Mouse (Mus musculus): ENCODE measurements around the gene Psmd13. TPM values are rescaled to one million over a fixed set of nuclear protein-coding genes. Genes with fewer than 3 reads are reported as not detected.
A peak's percentile ranks its signal among the peaks of the same experiment; 100 is the strongest.

The Psmd13 gene
- total and polyA plus RNA-seq, 2 experiments from 2014 or later = 107 to 265 TPM

DNA sequence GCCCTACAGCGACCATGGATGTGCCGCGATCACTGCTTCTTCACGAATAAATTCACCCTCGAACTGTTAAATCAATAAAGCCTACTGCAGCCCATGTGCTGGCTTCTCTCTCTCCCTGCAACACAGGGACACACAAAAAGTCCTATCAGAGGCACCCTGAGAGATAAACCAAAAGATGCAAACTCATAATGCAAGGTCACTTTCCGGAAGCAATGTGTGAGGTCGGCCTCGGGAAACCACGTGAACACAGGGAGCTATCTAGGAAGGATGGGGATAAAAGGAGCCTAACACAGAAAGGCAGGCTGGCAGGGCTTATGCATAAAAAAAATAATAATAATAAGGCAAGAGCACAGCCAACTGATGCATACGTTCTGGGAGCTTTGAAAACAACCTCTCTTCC lies 35.1 kb upstream of the Psmd13 start:
- ATAC-seq (ENCODE audit: low FRiP score) (no peak), DNase-seq (ENCODE audit: low spot score) (no peak)
- H3K4me1 ChIP-seq (ENCODE audit: insufficient read depth, low read length) = no peaks in the 10 kb centered on the region
- no peak for TF ChIP-seq CTCF (IDR thresholded peaks at IDR 0.05)
- H3K27me3 ChIP-seq (ENCODE audit: insufficient read depth, low read length) = 0 out of 2 replicates have a peak, but pooled peaks cover 6% of the 10 kb centered on the region
- H3K4me2 ChIP-seq (ENCODE audit: low read depth, low read length, poor library complexity, severe bottlenecking) = no peak overlapping the region
- H3K27ac ChIP-seq (ENCODE audit: low read depth, low read length) = no peak overlapping the region
- H3K36me3 ChIP-seq (ENCODE audit: insufficient read depth, low read length) = peaks cover 4% of the 10 kb centered on the region
- H3K4me3 ChIP-seq (ENCODE audit: low read depth, low read length) = no peak overlapping the region
- H3K9me3 ChIP-seq (ENCODE audit: low read length) = no peaks in the 10 kb centered on the region
- 82% methylated on average over 10 of the region's 10 CpGs for WGBS
- H3K9ac ChIP-seq (replicated peaks; ENCODE audit: low read length, poor library complexity, severe bottlenecking) = no peak overlapping the region

DNA sequence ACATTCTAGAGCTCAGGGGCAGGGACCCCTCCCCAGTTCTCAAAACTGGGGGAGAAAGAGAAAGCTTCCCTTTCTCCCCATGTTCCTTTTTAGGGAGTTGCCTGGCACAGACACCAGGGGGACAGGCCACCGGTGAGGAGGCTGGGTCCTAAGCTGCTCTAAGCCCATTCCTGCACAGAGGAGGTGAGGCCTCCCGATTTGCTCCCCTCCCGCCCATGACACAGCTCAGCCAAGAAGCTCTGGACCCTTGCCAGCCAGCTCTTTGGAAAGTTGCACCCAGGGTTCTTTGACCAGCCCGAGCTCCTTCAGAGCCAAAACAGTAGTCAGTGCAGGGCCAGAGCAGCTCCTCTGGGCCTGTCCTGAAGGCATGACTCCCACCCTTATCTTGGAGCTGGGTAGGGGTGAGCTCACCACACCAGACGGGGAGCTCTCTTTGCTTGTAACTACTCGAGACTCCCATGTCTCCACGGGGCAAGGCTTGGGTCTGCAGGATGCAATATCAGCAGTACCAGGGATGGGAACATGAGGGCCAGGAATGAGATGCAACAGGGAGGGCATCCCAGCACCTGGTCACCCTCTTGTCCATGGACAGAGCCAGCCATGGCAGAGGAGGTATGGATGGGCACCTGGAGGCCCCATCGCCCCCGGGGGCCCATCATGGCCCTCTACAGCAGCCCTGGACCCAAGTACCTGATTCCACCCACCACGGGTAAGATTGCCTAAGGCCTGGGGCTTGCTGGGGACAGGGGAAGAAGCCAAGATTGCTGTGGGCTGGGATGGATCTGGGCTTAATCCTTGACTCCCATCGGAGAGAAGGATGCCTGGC lies 33.8 kb upstream of the Psmd13 start, which contains the start of gene Odf3:
TSS of gene Odf3 (plus strand) at position 51 of the 826 bp plus-strand sequence.
- Histone ChIP-seq H3K27me3 (ENCODE audit: insufficient read depth, low read length) (0 out of 2 replicates have a peak, but pooled peaks cover 6% of the 10 kb centered on the region), H3K4me3 (ENCODE audit: low read depth, low read length) (no peak within 1 kb of the TSS), H3K36me3 (ENCODE audit: insufficient read depth, low read length) (peaks cover 15% of the 10 kb centered on the region), H3K4me1 (ENCODE audit: insufficient read depth, low read length) (no peaks in the 10 kb centered on the region), H3K27ac (ENCODE audit: low read depth, low read length) (no peak within 1 kb of the TSS), H3K4me2 (ENCODE audit: low read depth, low read length, poor library complexity, severe bottlenecking) (no peak within 1 kb of the TSS), H3K9me3 (ENCODE audit: low read length) (no peaks in the 10 kb centered on the region), H3K9ac (replicated peaks; ENCODE audit: low read length, poor library complexity, severe bottlenecking) (no peak within 1 kb of the TSS)
- no peak for ATAC-seq (ENCODE audit: low FRiP score)
- WGBS = 64% methylated on average over 11 of the region's 11 CpGs
- DNase-seq (ENCODE audit: low spot score) = peak; percentile 35
- no peak for TF ChIP-seq CTCF (IDR thresholded peaks at IDR 0.05)

DNA sequence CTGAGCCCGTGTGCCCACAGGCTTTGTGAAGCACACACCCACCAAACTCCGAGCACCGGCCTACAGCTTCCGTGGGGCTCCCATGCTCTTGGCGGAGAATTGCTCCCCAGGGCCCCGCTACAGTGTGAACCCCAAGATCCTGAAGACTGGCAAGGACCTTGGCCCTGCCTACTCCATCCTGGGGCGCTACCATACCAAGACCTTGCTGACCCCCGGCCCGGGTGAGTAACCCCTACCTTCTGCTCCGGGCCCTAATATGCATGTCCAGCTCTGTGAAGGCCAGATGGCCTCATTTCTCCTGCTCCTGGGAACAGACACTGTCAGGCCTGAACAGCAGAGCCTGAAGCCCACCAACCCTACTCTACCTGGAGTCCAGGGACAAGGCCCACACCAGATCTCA lies 33.2 kb upstream of the Psmd13 start:
- no peak for TF ChIP-seq CTCF (IDR thresholded peaks at IDR 0.05)

DNA sequence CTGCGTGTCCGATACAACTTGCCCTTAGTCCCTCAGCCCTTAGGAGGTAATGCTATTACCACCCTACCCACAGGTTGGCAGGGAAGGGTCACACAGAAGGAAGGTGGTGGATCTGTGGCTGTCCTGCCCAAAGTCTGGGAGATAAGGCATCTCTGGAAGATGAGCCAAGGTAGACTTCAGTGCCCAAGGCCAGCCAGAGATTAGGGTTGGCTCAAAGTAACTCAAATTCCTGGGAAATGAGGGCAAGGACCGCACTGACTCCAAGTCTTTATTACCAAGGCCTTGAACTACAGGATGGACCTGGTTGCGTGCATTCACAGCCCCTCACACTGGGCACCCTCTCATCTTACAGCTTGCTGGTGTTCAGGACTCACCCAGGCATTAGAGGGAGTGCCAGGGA lies 29.9 kb upstream of the Psmd13 start:
- no peak overlapping the region for H3K9ac ChIP-seq (replicated peaks; ENCODE audit: low read length, poor library complexity, severe bottlenecking)
- no peak overlapping the region for H3K27ac ChIP-seq (ENCODE audit: low read depth, low read length)
- ATAC-seq (ENCODE audit: low FRiP score) (no peak), DNase-seq (ENCODE audit: low spot score) (no peak)
- H3K27me3 ChIP-seq (ENCODE audit: insufficient read depth, low read length) = no peaks in the 10 kb centered on the region
- peaks cover 26% of the 10 kb centered on the region for H3K36me3 ChIP-seq (ENCODE audit: insufficient read depth, low read length)
- TF ChIP-seq CTCF (IDR thresholded peaks at IDR 0.05) = no peak
- peaks cover 4% of the 10 kb centered on the region; the same call in 1 of the 2 replicates for H3K4me1 ChIP-seq (ENCODE audit: insufficient read depth, low read length)
- WGBS = 98% methylated on average over 4 of the region's 4 CpGs
- H3K9me3 ChIP-seq (ENCODE audit: low read length) = no peaks in the 10 kb centered on the region
- no peak overlapping the region for H3K4me2 ChIP-seq (ENCODE audit: low read depth, low read length, poor library complexity, severe bottlenecking)
- H3K4me3 ChIP-seq (ENCODE audit: low read depth, low read length) = no peak overlapping the region

More for the DNA sequence above, 33.2 kb upstream of the Psmd13 start:
- no peaks in the 10 kb centered on the region for H3K4me1 ChIP-seq (ENCODE audit: insufficient read depth, low read length)
- no peak overlapping the region for H3K9ac ChIP-seq (replicated peaks; ENCODE audit: low read length, poor library complexity, severe bottlenecking)
- no peak overlapping the region for H3K4me3 ChIP-seq (ENCODE audit: low read depth, low read length)
- ATAC-seq (ENCODE audit: low FRiP score) (no peak), DNase-seq (ENCODE audit: low spot score) (no peak)
- H3K9me3 ChIP-seq (ENCODE audit: low read length) = no peaks in the 10 kb centered on the region
- no peak overlapping the region for H3K4me2 ChIP-seq (ENCODE audit: low read depth, low read length, poor library complexity, severe bottlenecking)
- WGBS = 90% methylated on average over 10 of the region's 10 CpGs
- peaks cover 22% of the 10 kb centered on the region for H3K36me3 ChIP-seq (ENCODE audit: insufficient read depth, low read length)
- no peak overlapping the region for H3K27ac ChIP-seq (ENCODE audit: low read depth, low read length)
- no peaks in the 10 kb centered on the region for H3K27me3 ChIP-seq (ENCODE audit: insufficient read depth, low read length)

DNA sequence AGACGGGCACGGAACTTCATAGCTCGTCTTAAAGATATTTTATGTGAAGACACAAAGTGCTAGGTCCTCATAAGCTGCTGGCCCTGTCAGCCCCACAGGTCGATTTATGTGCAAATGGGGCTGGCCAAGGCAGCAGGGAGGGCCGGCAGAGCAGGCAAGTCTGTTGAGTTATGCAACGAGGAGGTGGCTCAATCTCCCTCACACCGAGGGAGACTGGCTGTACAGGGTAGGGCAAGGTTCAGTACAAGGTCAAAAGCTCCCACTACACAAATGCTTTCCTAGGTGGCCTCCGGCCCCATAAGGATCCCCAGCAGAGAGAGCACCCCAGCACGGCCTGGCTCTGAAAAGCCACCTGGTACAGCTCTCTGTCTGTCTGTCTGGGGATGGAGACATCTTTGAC lies 28.4 kb upstream of the Psmd13 start:
- no peak for DNase-seq (ENCODE audit: low spot score)
- ATAC-seq (ENCODE audit: low FRiP score) = no peak
- 91% methylated on average over 9 of the region's 9 CpGs for WGBS
- no peak overlapping the region for H3K4me2 ChIP-seq (ENCODE audit: low read depth, low read length, poor library complexity, severe bottlenecking)
- TF ChIP-seq CTCF (IDR thresholded peaks at IDR 0.05) = no peak
- no peak overlapping the region for H3K27ac ChIP-seq (ENCODE audit: low read depth, low read length)
- H3K27me3 ChIP-seq (ENCODE audit: insufficient read depth, low read length) = no peaks in the 10 kb centered on the region
- H3K36me3 ChIP-seq (ENCODE audit: insufficient read depth, low read length) = peaks cover 26% of the 10 kb centered on the region
- no peak overlapping the region for H3K4me3 ChIP-seq (ENCODE audit: low read depth, low read length)
- H3K4me1 ChIP-seq (ENCODE audit: insufficient read depth, low read length) = peaks cover 11% of the 10 kb centered on the region; the same call in 1 of the 2 replicates
- H3K9ac ChIP-seq (replicated peaks; ENCODE audit: low read length, poor library complexity, severe bottlenecking) = no peak overlapping the region
- no peaks in the 10 kb centered on the region for H3K9me3 ChIP-seq (ENCODE audit: low read length)

DNA sequence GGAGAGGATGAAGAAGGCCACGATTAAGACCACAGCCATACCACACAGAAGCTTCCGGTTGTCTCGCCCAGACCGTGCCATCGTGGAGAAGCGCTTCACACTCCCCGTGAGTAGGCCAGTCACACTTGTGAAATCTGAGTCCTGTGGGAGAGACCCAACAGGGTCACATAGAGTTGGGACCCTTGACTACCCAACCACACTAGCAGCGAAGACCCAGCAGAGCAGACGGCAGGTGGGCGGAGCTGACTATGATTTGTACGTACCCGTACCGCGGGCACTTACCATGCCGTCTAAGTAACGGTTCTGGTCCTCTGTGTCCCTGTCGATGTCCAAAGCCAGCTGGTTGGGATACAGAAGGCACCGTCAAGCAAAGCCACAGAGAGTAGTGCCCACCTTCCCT lies 27.3 kb upstream of the Psmd13 start:
- Histone ChIP-seq H3K4me2 (ENCODE audit: low read depth, low read length, poor library complexity, severe bottlenecking) (no peak overlapping the region), H3K36me3 (ENCODE audit: insufficient read depth, low read length) (peaks cover 32% of the 10 kb centered on the region), H3K27ac (ENCODE audit: low read depth, low read length) (no peak overlapping the region), H3K9me3 (ENCODE audit: low read length) (no peaks in the 10 kb centered on the region), H3K4me3 (ENCODE audit: low read depth, low read length) (no peak overlapping the region), H3K9ac (replicated peaks; ENCODE audit: low read length, poor library complexity, severe bottlenecking) (no peak overlapping the region), H3K4me1 (ENCODE audit: insufficient read depth, low read length) (peaks cover 15% of the 10 kb centered on the region; the same call in 1 of the 2 replicates), H3K27me3 (ENCODE audit: insufficient read depth, low read length) (no peaks in the 10 kb centered on the region)
- 95% methylated on average over 18 of the region's 18 CpGs for WGBS
- DNase-seq (ENCODE audit: low spot score) (no peak), ATAC-seq (ENCODE audit: low FRiP score) (no peak)
- TF ChIP-seq CTCF (IDR thresholded peaks at IDR 0.05) = no peak
